Mouse (Mus musculus) kidney, embryonic 16.5 days (tissue): ENCODE data around the gene Gpx1. TPM values are rescaled to one million over a fixed set of nuclear protein-coding genes. Genes with fewer than 3 reads are reported as not detected.
"Not testable (repeated sequence)": the region's sequence is repeated elsewhere in the genome, so short reads cannot be mapped to it uniquely, and the experiment has no call there.

ENCODE experiments used
- ATAC-seq: fragments of 200-750 bp; cut with Nextera tagmentation; 2 replicates; pipeline ENCODE4 v1.8.0; 2017; ENCODE audit warnings: moderate TSS enrichment; ENCODE audit not compliant: low FRiP score, low TSS enrichment
- H3K27ac ChIP-seq: fragments of 300-500 bp; sonication (generic); 2 replicates; pipeline ENCODE4 v1.5.1; 2014; ENCODE audit warnings: low read length
- H3K27me3 ChIP-seq: fragments of 300-500 bp; sonication (generic); 2 replicates; pipeline ENCODE4 v1.6.1; 2014; ENCODE audit warnings: low read length, control low read depth, mixed read lengths; ENCODE audit not compliant: insufficient read depth
- H3K36me3 ChIP-seq: fragments of 300-500 bp; sonication (generic); 2 replicates; pipeline ENCODE4 v1.6.1; 2014; ENCODE audit warnings: low read length, control low read depth, mixed read lengths; ENCODE audit not compliant: insufficient read depth
- H3K4me1 ChIP-seq: fragments of 300-500 bp; sonication (generic); 2 replicates; pipeline ENCODE4 v1.6.1; 2014; ENCODE audit warnings: low read length, control low read depth, mixed read lengths; ENCODE audit not compliant: insufficient read depth
- H3K4me2 ChIP-seq: fragments of 300-500 bp; sonication (generic); replicated peaks from 2 replicates; pipeline ENCODE4 v1.6.1; 2014; ENCODE audit warnings: low read depth, low read length
- H3K4me3 ChIP-seq: fragments of 300-500 bp; sonication (generic); 2 replicates; pipeline ENCODE4 v1.5.1; 2014; ENCODE audit warnings: mild to moderate bottlenecking, low read length
- H3K9ac ChIP-seq: fragments of 300-500 bp; sonication (generic); replicated peaks from 2 replicates; pipeline ENCODE4 v1.6.1; 2014; ENCODE audit warnings: low read length
- H3K9me3 ChIP-seq: fragments of 300-500 bp; sonication (generic); 2 replicates; pipeline ENCODE4 v1.6.1; 2016; ENCODE audit warnings: low read length, control low read depth
- WGBS: fragments of 180-500 bp; shearing (Covaris S2); extraction: QIAGEN DNeasy Blood & Tissue Kit; methylation state at CpG from one replicate; pipeline ENCODE4 v1.1.7; 2014; 5-methylcytosine and 5-hydroxymethylcytosine counted together
- polyA plus RNA-seq: library from polyadenylated mRNA; unstranded; fragments of >200 nt; fragmentation: Nextera tagmentation; extraction: Ambion mirVana; gene quantifications from 2 replicates; pipeline ENCODE4 v1.2.1, GENCODE M21; 2015

The Gpx1 gene
- polyA plus RNA-seq, 1 experiment from 2014 or later = 695 TPM

DNA sequence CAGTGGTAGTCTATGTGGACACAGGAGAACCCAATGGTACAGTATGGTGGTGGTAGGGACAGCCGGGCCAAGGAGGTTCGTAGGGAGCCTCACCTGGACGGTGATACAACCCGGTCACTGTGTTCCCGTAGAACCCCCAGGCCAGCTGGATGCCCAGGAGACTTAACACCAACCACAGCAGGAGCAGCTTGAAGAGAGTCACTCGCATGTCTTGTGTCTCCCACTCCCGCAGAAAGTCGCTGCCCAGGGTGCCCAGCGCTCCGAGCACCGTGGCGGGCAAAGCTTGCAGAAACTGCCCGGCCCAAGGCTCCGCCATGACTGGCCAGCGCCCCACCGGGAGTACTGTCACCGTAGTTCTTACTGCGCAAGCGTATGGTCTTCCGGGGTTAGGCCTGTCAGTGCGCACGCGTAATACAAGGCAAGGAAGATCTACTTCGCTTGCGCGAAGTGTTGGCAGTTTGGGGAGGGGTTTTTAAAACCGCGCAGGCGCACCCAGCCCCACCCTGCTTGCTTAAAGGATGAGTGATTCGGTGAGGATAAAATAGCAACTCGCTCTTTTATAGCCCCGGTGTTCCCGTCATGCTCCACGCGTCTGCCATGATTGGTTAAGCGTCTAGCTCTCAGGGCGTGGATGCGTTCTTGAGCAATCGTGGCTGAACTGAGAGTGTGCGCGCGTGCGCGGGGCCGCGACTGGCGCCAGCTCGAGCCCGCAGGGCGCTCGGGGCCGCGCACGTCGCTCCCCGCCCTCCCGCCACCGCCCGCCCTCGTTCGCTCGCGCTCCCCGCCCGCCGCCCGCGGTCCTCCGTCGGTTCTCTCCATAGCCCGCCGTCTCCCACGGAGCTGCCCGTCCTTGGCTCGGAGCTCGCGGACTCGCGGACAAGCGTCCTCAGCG is 32.8 kb upstream of the Gpx1 start, which contains the start of the genes Rhoa and Tcta:
TSS of gene Rhoa (plus strand) at position 501 of the 892 bp plus-strand sequence.
TSS of gene Tcta (minus strand) at position 532 of the 892 bp plus-strand sequence.
- peak within 1 kb of the TSS; percentile 88 for H3K4me2 ChIP-seq
- H3K9ac ChIP-seq = peak within 1 kb of the TSS; percentile 97
- no peaks in the 10 kb centered on the region for H3K27me3 ChIP-seq
- peak within 1 kb of the TSS; percentile 100 for H3K27ac ChIP-seq
- no peaks in the 10 kb centered on the region for H3K9me3 ChIP-seq
- WGBS = under 1% methylated on average over 72 of the region's 81 CpGs
- peak within 1 kb of the TSS; percentile 92 for H3K4me3 ChIP-seq
- ATAC-seq = peak; percentile 97
- peaks cover 22% of the 10 kb centered on the region for H3K36me3 ChIP-seq
- H3K4me1 ChIP-seq = peaks cover 41% of the 10 kb centered on the region

DNA sequence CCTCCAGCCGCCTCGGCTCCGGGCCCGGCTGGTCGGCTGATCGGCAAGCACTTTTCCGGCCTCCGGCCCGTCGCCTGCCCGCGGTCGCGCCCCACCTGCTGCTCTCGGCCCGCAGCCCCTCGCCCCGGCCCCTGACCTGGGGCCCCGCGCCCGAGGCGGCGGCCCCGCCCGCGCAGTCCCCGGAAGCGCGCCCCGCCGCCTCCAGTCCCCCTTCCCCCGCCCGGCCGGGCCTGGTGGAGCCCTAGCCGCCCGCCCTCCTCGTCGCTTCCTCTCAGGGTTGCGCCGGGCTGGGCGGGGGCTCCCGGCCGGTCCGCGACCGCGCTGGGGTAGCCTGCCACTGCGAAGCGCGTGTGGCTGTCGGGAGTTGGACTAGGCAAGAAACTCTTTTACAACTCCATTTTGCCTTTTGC is 32.1 kb upstream of the Gpx1 start:
- Histone ChIP-seq H3K27ac (peak overlapping the region; percentile 100), H3K9ac (peak overlapping the region; percentile 97), H3K27me3 (no peaks in the 10 kb centered on the region), H3K4me1 (peaks cover 41% of the 10 kb centered on the region), H3K4me2 (peak overlapping the region; percentile 85), H3K36me3 (peaks cover 18% of the 10 kb centered on the region), H3K4me3 (peak overlapping the region; percentile 92), H3K9me3 (no peaks in the 10 kb centered on the region)
- peak; percentile 87 for ATAC-seq
- 0% methylated on average over 46 of the region's 51 CpGs for WGBS

DNA sequence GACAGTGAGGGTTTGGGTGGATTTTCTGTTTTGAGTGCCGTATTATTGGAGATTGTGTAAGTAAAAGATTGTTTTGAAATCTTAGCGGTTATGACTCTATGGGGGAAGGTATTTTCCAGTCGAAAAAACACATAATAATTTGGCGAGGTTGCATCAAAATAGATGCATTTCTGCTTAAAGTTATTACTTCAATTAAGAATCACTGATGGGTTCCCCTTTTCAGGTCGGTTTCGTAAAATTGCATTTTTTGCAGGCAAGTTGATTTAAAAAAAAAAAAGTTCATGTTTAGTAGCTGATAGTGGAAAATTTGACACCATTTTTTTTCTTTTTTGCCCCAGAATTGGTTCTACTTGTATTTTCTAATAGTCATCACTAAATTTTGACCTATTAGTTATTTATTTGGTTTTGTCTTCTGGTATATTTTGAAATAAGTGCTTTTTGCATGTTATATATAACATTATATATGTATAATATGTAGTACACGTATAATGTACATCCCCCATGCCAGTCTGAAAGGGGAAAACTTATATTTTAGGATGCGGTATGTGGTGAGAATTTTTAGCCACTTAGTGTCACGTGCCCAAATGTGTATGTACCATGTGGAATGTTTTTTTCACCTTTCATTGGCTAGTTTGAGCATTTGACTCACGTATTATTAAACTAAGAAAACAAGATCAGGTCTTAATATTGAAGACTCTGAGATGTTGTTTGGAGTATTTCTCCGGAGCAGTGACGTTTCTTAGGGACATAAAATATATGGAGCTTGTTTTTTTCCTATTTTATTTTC is 31.5 kb upstream of the Gpx1 start:
- no peak for ATAC-seq
- no peaks in the 10 kb centered on the region for H3K9me3 ChIP-seq
- peak overlapping the region; percentile 97 for H3K9ac ChIP-seq
- H3K4me1 ChIP-seq = peaks cover 44% of the 10 kb centered on the region
- H3K36me3 ChIP-seq = peaks cover 14% of the 10 kb centered on the region
- H3K4me2 ChIP-seq = peak overlapping the region; percentile 85
- peak overlapping the region; percentile 100 for H3K27ac ChIP-seq
- WGBS = 5% methylated on average over 12 of the region's 12 CpGs
- H3K27me3 ChIP-seq = no peaks in the 10 kb centered on the region
- H3K4me3 ChIP-seq = peak overlapping the region; percentile 92

DNA sequence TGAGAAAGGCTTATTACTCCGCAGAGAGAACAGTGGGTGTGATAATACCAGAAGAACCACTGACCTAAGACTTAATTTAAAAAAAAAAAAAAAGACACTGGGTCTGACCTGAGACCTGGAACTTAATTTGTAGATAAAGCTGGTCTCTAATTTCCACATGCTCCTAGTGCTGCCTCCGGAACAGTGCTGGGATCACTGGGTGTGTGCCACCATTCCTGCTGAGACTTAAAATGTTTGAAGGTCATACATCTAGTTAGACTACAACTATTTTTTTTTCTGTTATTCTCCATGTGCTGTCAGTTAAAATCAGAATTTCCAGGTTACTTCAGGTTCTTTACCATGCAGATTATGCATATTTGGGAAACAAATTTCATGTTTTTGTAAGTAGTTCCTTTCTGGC is 30.6 kb upstream of the Gpx1 start:
- WGBS = 46% methylated on average over 2 of the region's 2 CpGs
- Histone ChIP-seq H3K9me3 (no peaks in the 10 kb centered on the region), H3K4me1 (peaks cover 44% of the 10 kb centered on the region), H3K9ac (peak overlapping the region; percentile 60), H3K36me3 (peaks cover 6% of the 10 kb centered on the region), H3K4me3 (peak overlapping the region; percentile 92), H3K27ac (no peak overlapping the region), H3K27me3 (no peaks in the 10 kb centered on the region), H3K4me2 (peak overlapping the region; percentile 85)
- no peak for ATAC-seq

DNA sequence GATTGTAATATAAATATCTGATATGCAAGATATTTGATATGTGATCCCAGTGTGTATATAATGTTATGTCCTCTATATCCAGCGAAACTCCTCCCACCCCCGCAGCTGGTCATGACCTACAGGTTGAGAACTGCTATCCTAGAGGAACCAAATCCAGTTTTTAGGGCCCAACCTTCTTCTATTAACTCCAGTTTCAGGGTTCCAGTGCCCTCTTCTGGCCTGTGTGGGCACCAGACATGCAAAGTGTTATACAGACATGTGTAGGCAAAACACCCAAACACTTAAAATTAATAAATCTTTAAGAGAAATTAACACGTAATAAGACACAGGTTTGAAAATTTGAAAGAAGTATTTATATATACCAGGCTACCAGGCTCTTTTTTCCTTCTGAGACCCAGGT is 21.1 kb upstream of the Gpx1 start:
- no peak overlapping the region for H3K9ac ChIP-seq
- H3K4me2 ChIP-seq = no peak overlapping the region
- H3K27me3 ChIP-seq = no peaks in the 10 kb centered on the region
- no peaks in the 10 kb centered on the region for H3K9me3 ChIP-seq
- ATAC-seq = no peak
- no peak overlapping the region for H3K27ac ChIP-seq
- H3K4me3 ChIP-seq = no peak overlapping the region
- H3K36me3 ChIP-seq = peaks cover 20% of the 10 kb centered on the region
- WGBS = 88% methylated on average over 3 of the region's 3 CpGs
- H3K4me1 ChIP-seq = no peaks in the 10 kb centered on the region

DNA sequence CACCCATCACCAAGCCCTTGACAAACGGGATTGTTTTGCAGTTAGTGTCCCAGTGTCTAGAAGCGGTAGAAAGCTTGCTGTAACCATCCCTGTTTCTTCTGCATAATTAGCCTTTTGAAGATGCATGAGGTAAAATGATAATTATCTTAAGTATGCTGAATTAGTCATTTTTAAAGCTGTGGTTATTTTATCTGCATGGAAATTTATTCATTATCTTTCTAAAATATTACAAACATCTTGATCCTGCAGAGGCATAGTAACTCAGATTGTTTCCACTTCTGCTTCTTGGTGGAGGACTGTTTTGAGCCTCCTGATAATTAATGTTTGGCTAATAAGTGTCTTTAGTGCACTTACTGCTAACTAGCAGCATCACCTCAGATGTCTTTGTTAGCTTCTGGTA is 20.2 kb upstream of the Gpx1 start:
- Histone ChIP-seq H3K9me3 (no peaks in the 10 kb centered on the region), H3K9ac (no peak overlapping the region), H3K36me3 (peaks cover 20% of the 10 kb centered on the region), H3K4me2 (no peak overlapping the region), H3K27me3 (no peaks in the 10 kb centered on the region), H3K27ac (no peak overlapping the region), H3K4me3 (no peak overlapping the region), H3K4me1 (no peaks in the 10 kb centered on the region)
- ATAC-seq = no peak
- 80% methylated on average over 2 of the region's 2 CpGs for WGBS

DNA sequence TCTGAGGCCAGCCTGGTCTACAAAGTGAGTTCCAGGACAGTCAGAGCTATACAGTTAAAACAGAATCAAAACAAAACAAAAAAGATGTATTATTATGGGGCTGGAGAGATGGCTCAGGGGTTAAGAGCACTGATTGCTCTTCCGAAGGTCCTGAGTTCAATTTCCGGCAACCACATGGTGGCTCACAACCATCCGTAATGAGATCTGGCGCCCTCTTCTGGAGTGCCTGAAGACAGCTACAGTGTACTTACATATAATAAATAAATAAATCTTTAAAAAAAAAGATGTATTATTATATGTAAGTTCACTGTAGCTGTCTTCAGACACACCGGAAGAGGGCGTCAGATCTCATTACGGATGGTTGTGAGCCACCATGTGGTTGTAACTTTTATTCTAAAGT is 16.6 kb upstream of the Gpx1 start:
- not testable (repeated sequence) for ATAC-seq, H3K9ac ChIP-seq, H3K4me3 ChIP-seq, H3K9me3 ChIP-seq, H3K4me2 ChIP-seq, H3K27me3 ChIP-seq, H3K27ac ChIP-seq, H3K4me1 ChIP-seq
- WGBS = 88% methylated on average over 7 of the region's 7 CpGs
- peaks cover 17% of the 10 kb centered on the region for H3K36me3 ChIP-seq

DNA sequence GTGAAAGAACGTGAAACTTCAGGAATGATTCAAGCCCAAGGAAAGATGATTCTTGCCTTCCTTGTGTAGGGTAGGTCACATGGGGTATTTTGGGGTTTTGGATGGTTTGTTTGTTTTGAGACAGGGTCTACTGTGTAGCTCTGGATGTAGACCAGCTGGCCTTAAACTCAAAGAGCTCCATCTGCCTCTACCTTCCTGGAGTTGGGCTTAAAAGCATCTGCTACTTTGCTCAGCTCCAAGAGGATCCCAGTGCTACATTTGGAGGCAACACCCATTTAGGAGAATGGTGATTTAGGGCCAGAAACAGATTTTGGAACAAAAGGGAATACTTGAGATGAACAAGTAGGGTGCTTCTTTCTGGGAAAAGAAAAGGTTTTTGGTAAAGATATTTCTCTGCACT is 13.9 kb upstream of the Gpx1 start:
- no peaks in the 10 kb centered on the region for H3K27me3 ChIP-seq
- no peak for ATAC-seq
- peaks cover 34% of the 10 kb centered on the region for H3K36me3 ChIP-seq
- H3K4me1 ChIP-seq = no peaks in the 10 kb centered on the region
- 88% methylated on average over 1 of the region's 1 CpGs for WGBS
- no peak overlapping the region for H3K9ac ChIP-seq
- no peak overlapping the region for H3K4me2 ChIP-seq
- no peak overlapping the region for H3K27ac ChIP-seq
- no peaks in the 10 kb centered on the region for H3K9me3 ChIP-seq
- no peak overlapping the region for H3K4me3 ChIP-seq

DNA sequence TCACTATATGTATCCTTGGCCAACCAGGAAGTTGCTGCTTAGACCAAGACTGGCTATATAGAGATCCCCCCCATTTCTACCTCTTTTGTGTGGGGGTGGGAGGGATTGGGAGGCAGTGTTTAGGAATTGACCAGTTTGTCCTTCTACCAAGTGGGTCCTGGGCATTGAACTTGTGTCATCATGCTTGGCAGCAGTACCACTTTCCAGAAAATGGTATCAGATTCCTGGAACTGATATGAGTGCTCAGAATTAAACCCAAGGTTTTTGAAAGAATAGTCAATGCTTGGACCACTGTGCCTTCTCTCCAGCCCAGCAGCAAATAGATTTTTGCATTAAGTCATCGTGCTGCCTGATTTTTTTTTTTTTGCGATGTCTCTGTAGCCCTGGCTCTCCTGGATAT is 12.9 kb upstream of the Gpx1 start:
- 98% methylated on average over 2 of the region's 2 CpGs for WGBS
- no peaks in the 10 kb centered on the region for H3K4me1 ChIP-seq
- no peak for ATAC-seq
- H3K27me3 ChIP-seq = no peaks in the 10 kb centered on the region
- no peak overlapping the region for H3K27ac ChIP-seq
- H3K9me3 ChIP-seq = no peaks in the 10 kb centered on the region
- no peak overlapping the region for H3K4me2 ChIP-seq
- H3K4me3 ChIP-seq = no peak overlapping the region
- peaks cover 36% of the 10 kb centered on the region for H3K36me3 ChIP-seq
- no peak overlapping the region for H3K9ac ChIP-seq
